Mouse (Mus musculus) bone marrow, adult 2 months (tissue): ENCODE results near the gene Olfml3.

Experiments
- CTCF ChIP-seq: fragments of 200-500 bp; IDR thresholded peaks from 2 replicates; pipeline ENCODE4 v1.5.1; 2011; ENCODE audit warnings: low read length, control low read depth; ENCODE audit not compliant: control insufficient read depth, insufficient read depth
- POLR2A ChIP-seq: fragments of 200-500 bp; IDR thresholded peaks from 2 replicates; pipeline ENCODE4 v1.6.1; 2011; ENCODE audit warnings: low read depth, mild to moderate bottlenecking, control low read depth, low read length, borderline replicate concordance; ENCODE audit not compliant: control insufficient read depth

- no peak for TF ChIP-seq CTCF
- TF ChIP-seq POLR2A, result no peak
Observed at GRCm38 (mm10) chr3:103766789-103767188, 29.0 kb upstream of the Olfml3 start.
